ENCODE assay signal across 23 mouse cellular contexts in the genomic region with DNA sequence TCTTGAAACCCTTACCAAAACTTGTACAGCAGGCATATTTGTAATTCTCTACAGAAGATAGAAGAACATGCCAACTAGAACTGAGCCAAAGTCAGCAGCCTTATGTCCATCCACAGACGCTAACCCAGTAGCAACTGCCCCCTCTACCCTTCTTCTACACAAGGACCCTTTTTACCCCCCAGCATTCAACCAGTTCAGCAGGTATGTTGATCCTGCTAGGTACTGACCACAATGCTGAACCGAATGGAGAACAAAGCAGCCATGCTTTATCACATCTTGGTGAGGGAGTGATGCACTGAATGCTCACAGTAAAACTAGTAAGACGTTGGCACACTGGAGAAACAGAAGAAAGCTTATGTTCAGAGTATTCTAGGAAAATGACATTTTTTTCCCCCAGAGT. TPM values are rescaled to one million over a fixed set of nuclear protein-coding genes. Genes with fewer than 3 reads are reported as not detected.
A peak's percentile ranks its signal among the peaks of the same experiment; 100 is the strongest.
DNase-seq lines count a peak whose midpoint lies in the region; ATAC-seq and TF ChIP-seq lines count a peak whose summit lies in the region.
"Had no signal": no experiment of that assay in that cellular context is flagged by ENCODE, and none has a peak within 500 bp of the region (broad histone marks: within the 10 kb centered on the region; RNA-seq: fewer than 3 reads in every experiment).

No protein-coding gene starts in this region.

- no peak overlapping the region for H3K4me2 ChIP-seq in intestine, embryonic 14.5 days (ENCODE audit: low read length)
- H3K4me2 ChIP-seq in intestine, embryonic 16.5 days (ENCODE audit: low read depth, low read length), result no peak overlapping the region
- no peak overlapping the region for H3K4me2 ChIP-seq in liver, embryonic 13.5 days
- no peak overlapping the region for H3K4me2 ChIP-seq in liver, postnatal 0 days (ENCODE audit: low read depth, low read length)
- H3K4me2 ChIP-seq: embryonic facial prominence, embryonic 12.5 days; forebrain, embryonic 13.5 days had no signal

- H3K9me3 ChIP-seq in intestine, embryonic 14.5 days (ENCODE audit: control insufficient read depth, low read length), result no peaks in the 10 kb centered on the region
- no peaks in the 10 kb centered on the region for H3K9me3 ChIP-seq in intestine, embryonic 16.5 days (ENCODE audit: control insufficient read depth, low read length)
- H3K9me3 ChIP-seq in liver, embryonic 13.5 days (replicated peaks), result no peaks in the 10 kb centered on the region
- H3K9me3 ChIP-seq in liver, postnatal 0 days (ENCODE audit: low read length), result no peaks in the 10 kb centered on the region
- no peaks in the 10 kb centered on the region for H3K9me3 ChIP-seq in limb, embryonic 10.5 days (replicated peaks)
- H3K9me3 ChIP-seq: embryonic facial prominence, embryonic 10.5 days; embryonic facial prominence, embryonic 12.5 days; forebrain, embryonic 13.5 days; G1E had no signal

- no peak for ATAC-seq in intestine, embryonic 14.5 days (replicated peaks; ENCODE audit: low FRiP score, low TSS enrichment, low read depth)
- no peak for ATAC-seq in intestine, embryonic 16.5 days
- no peak for ATAC-seq in liver, embryonic 13.5 days (ENCODE audit: low read depth)
- no peak for ATAC-seq in liver, postnatal 0 days
- ATAC-seq: activated CD4-positive, CD25-positive, alpha-beta regulatory T cell, adult 4 months; CD4-positive, CD25-positive, alpha-beta regulatory T cell, adult 4 months; forebrain, embryonic 13.5 days; Patski had no signal

- TF ChIP-seq EP300 in liver, postnatal 0 days (IDR thresholded peaks at IDR 0.05; ENCODE audit: low read depth), result no peak

- H3K4me3 ChIP-seq in intestine, embryonic 14.5 days (ENCODE audit: low read depth, low read length), result no peak overlapping the region
- no peak overlapping the region for H3K4me3 ChIP-seq in intestine, embryonic 16.5 days (ENCODE audit: low read length)
- no peak overlapping the region for H3K4me3 ChIP-seq in liver, embryonic 13.5 days (replicated peaks)
- no peak overlapping the region for H3K4me3 ChIP-seq in liver, postnatal 0 days (ENCODE audit: low read depth, low read length)
- H3K4me3 ChIP-seq in limb, embryonic 10.5 days, result no peak overlapping the region
- H3K4me3 ChIP-seq: embryonic facial prominence, embryonic 10.5 days; embryonic facial prominence, embryonic 12.5 days; forebrain, embryonic 13.5 days had no signal

- H3K27me3 ChIP-seq in intestine, embryonic 14.5 days (replicated peaks; ENCODE audit: control insufficient read depth, insufficient read depth, low read length), result peaks cover 12% of the 10 kb centered on the region
- 0 out of 2 replicates have a peak, but pooled peaks cover 5% of the 10 kb centered on the region for H3K27me3 ChIP-seq in intestine, embryonic 16.5 days (replicated peaks; ENCODE audit: control insufficient read depth, insufficient read depth, low read length)
- H3K27me3 ChIP-seq in liver, embryonic 13.5 days, result no peaks in the 10 kb centered on the region
- no peaks in the 10 kb centered on the region for H3K27me3 ChIP-seq in liver, postnatal 0 days (ENCODE audit: insufficient read depth, low read length)
- H3K27me3 ChIP-seq in limb, embryonic 10.5 days (ENCODE audit: low read depth, poor library complexity, severe bottlenecking), result peaks cover 28% of the 10 kb centered on the region
- H3K27me3 ChIP-seq: Patski had no signal

- DNase-seq in heart, adult 11 months, result peak; percentile 54
- no peak for DNase-seq in heart, postnatal 14 days
- DNase-seq in intestine, embryonic 14.5 days (ENCODE audit: low spot score), result peak; percentile 6
- DNase-seq in liver, embryonic 13.5 days, result no peak
- DNase-seq in liver, postnatal 0 days, result no peak
- peak; percentile 19 for DNase-seq in limb, embryonic 10.5 days (ENCODE audit: low spot score)
- DNase-seq: adrenal gland, adult 8-10 months; adrenal gland, postnatal 14 days; adrenal gland, postnatal 36 days; B cell, adult 2 months; cerebellum, adult 11-12 months; cerebellum, adult 2 months; cerebellum, adult 9-10 months; cerebellum, postnatal 10 days; cerebellum, postnatal 25 days had no signal

- H3K4me1 ChIP-seq in intestine, embryonic 14.5 days (replicated peaks; ENCODE audit: control insufficient read depth, insufficient read depth, low read length), result no peaks in the 10 kb centered on the region
- H3K4me1 ChIP-seq in intestine, embryonic 16.5 days (ENCODE audit: control insufficient read depth, insufficient read depth, low read length), result no peaks in the 10 kb centered on the region
- H3K4me1 ChIP-seq in liver, embryonic 13.5 days (replicated peaks), result peaks cover 41% of the 10 kb centered on the region
- peaks cover 24% of the 10 kb centered on the region for H3K4me1 ChIP-seq in liver, postnatal 0 days (ENCODE audit: insufficient read depth)
- 0 out of 2 replicates have a peak, but pooled peaks cover 2% of the 10 kb centered on the region for H3K4me1 ChIP-seq in limb, embryonic 10.5 days
- H3K4me1 ChIP-seq: embryonic facial prominence, embryonic 12.5 days; forebrain, embryonic 13.5 days had no signal

- no peak overlapping the region for H3K9ac ChIP-seq in intestine, embryonic 14.5 days (ENCODE audit: low read length)
- no peak overlapping the region for H3K9ac ChIP-seq in intestine, embryonic 16.5 days (ENCODE audit: low read depth, low read length)
- no peak overlapping the region for H3K9ac ChIP-seq in liver, embryonic 13.5 days
- H3K9ac ChIP-seq in liver, postnatal 0 days (replicated peaks), result no peak overlapping the region
- H3K9ac ChIP-seq: embryonic facial prominence, embryonic 12.5 days; forebrain, embryonic 13.5 days had no signal

- no peak for TF ChIP-seq CTCF in liver, postnatal 0 days (IDR thresholded peaks at IDR 0.05; ENCODE audit: low read depth)

- H3K36me3 ChIP-seq in intestine, embryonic 14.5 days (ENCODE audit: control insufficient read depth, insufficient read depth, low read length), result peaks cover 21% of the 10 kb centered on the region
- peaks cover 8% of the 10 kb centered on the region for H3K36me3 ChIP-seq in intestine, embryonic 16.5 days (ENCODE audit: control insufficient read depth, insufficient read depth, low read length)
- peaks cover 38% of the 10 kb centered on the region for H3K36me3 ChIP-seq in liver, embryonic 13.5 days
- peaks cover 18% of the 10 kb centered on the region for H3K36me3 ChIP-seq in liver, postnatal 0 days (replicated peaks; ENCODE audit: insufficient read depth, low read length)
- peaks cover 38% of the 10 kb centered on the region for H3K36me3 ChIP-seq in limb, embryonic 10.5 days

- H3K27ac ChIP-seq in intestine, embryonic 14.5 days (ENCODE audit: low read depth), result no peak overlapping the region
- no peak overlapping the region for H3K27ac ChIP-seq in intestine, embryonic 16.5 days (ENCODE audit: low read length)
- peak overlapping the region; percentile 25; the same call in 1 of the 2 replicates for H3K27ac ChIP-seq in liver, embryonic 13.5 days
- H3K27ac ChIP-seq in liver, postnatal 0 days (ENCODE audit: low read depth), result no peak overlapping the region
- no peak overlapping the region for H3K27ac ChIP-seq in limb, embryonic 10.5 days
- H3K27ac ChIP-seq: embryonic facial prominence, embryonic 10.5 days; embryonic facial prominence, embryonic 12.5 days; forebrain, embryonic 13.5 days had no signal

- 86% methylated on average over 3 of the region's 3 CpGs for WGBS in intestine, embryonic 14.5 days
- 83% methylated on average over 3 of the region's 3 CpGs for WGBS in intestine, embryonic 16.5 days
- 79% methylated on average over 3 of the region's 3 CpGs for WGBS in liver, embryonic 13.5 days (ENCODE audit: insufficient replicate concordance)
- 68% methylated on average over 3 of the region's 3 CpGs for WGBS in liver, postnatal 0 days (ENCODE audit: insufficient replicate concordance)
- WGBS in limb, embryonic 10.5 days, result 81% methylated on average over 3 of the region's 3 CpGs

- intact Hi-C loops in heart, postnatal 14 days (cut with DNase I), result no loop called here

RNA-seq across cellular contexts. Expression of a gene that starts 10.6 kb away (rescaled TPM):
- total RNA-seq in heart, postnatal 14 days (2021), result 1 to 10 TPM; 4.9 to 6.3 TPM
- 0.96 and 1.1 TPM in 2 replicates for polyA plus RNA-seq in intestine, embryonic 14.5 days (2014; fragmentation: Nextera tagmentation; extraction: Ambion mirVana)
- polyA plus RNA-seq in intestine, embryonic 16.5 days (2015; fragmentation: Nextera tagmentation; extraction: Ambion mirVana), result 0.38 and 0.70 TPM in 2 replicates
- 29.3 and 31.5 TPM in 2 replicates for polyA plus RNA-seq in liver, embryonic 13.5 days (2015; fragmentation: Nextera tagmentation; extraction: Ambion mirVana)
- polyA plus RNA-seq in liver, postnatal 0 days (2015; fragmentation: Nextera tagmentation; extraction: Ambion mirVana), result 8.3 and 8.9 TPM in 2 replicates
- 1.7 TPM in 2 replicates for polyA plus RNA-seq in limb, embryonic 10.5 days (2016; fragmentation: Nextera tagmentation; extraction: Ambion mirVana)
- polyA plus RNA-seq: activated CD4-positive, CD25-positive, alpha-beta regulatory T cell, adult 4 months; CD4-positive, CD25-positive, alpha-beta regulatory T cell, adult 4 months had no signal

RNA-seq across cellular contexts. Expression of a gene that starts 42.9 kb away (rescaled TPM):
- 1 to 10 TPM in 1 of 2 experiments, under 1 TPM in 1; 0.88 to 2.0 TPM for total RNA-seq in heart, postnatal 14 days (2021)
- 41.8 and 50.5 TPM in 2 replicates for polyA plus RNA-seq in intestine, embryonic 14.5 days (2014; fragmentation: Nextera tagmentation; extraction: Ambion mirVana)
- polyA plus RNA-seq in intestine, embryonic 16.5 days (2015; fragmentation: Nextera tagmentation; extraction: Ambion mirVana), result 256 and 335 TPM in 2 replicates
- polyA plus RNA-seq in liver, embryonic 13.5 days (2015; fragmentation: Nextera tagmentation; extraction: Ambion mirVana), result 21.2 and 23.7 TPM in 2 replicates
- 18.6 and 22.2 TPM in 2 replicates for polyA plus RNA-seq in liver, postnatal 0 days (2015; fragmentation: Nextera tagmentation; extraction: Ambion mirVana)
- 6.8 and 9.0 TPM in 2 replicates for polyA plus RNA-seq in limb, embryonic 10.5 days (2016; fragmentation: Nextera tagmentation; extraction: Ambion mirVana)
- total RNA-seq: adrenal gland, postnatal 36 days had no signal

RNA-seq across cellular contexts. Expression of a gene that starts 45.7 kb away (rescaled TPM):
- total RNA-seq in heart, postnatal 14 days (2021), result 1 to 10 TPM in 1 of 2 experiments, under 1 TPM in 1; 0.67 to 1.5 TPM
- 17.6 and 18.1 TPM in 2 replicates for polyA plus RNA-seq in intestine, embryonic 14.5 days (2014; fragmentation: Nextera tagmentation; extraction: Ambion mirVana)
- 7.2 TPM in 2 replicates for polyA plus RNA-seq in intestine, embryonic 16.5 days (2015; fragmentation: Nextera tagmentation; extraction: Ambion mirVana)
- polyA plus RNA-seq in liver, embryonic 13.5 days (2015; fragmentation: Nextera tagmentation; extraction: Ambion mirVana), result 8.3 and 11.8 TPM in 2 replicates
- 3.3 and 3.4 TPM in 2 replicates for polyA plus RNA-seq in liver, postnatal 0 days (2015; fragmentation: Nextera tagmentation; extraction: Ambion mirVana)
- polyA plus RNA-seq in limb, embryonic 10.5 days (2016; fragmentation: Nextera tagmentation; extraction: Ambion mirVana), result 16.9 and 19.8 TPM in 2 replicates

RNA-seq across cellular contexts. Expression of a gene that starts 58.6 kb away (rescaled TPM):
- total RNA-seq in heart, postnatal 14 days (2021), result 10 to 100 TPM; 43.7 to 46.9 TPM
- polyA plus RNA-seq in intestine, embryonic 14.5 days (2014; fragmentation: Nextera tagmentation; extraction: Ambion mirVana), result 98.0 and 98.9 TPM in 2 replicates
- 134 and 153 TPM in 2 replicates for polyA plus RNA-seq in intestine, embryonic 16.5 days (2015; fragmentation: Nextera tagmentation; extraction: Ambion mirVana)
- polyA plus RNA-seq in liver, embryonic 13.5 days (2015; fragmentation: Nextera tagmentation; extraction: Ambion mirVana), result 72.8 and 90.4 TPM in 2 replicates
- 59.9 and 67.8 TPM in 2 replicates for polyA plus RNA-seq in liver, postnatal 0 days (2015; fragmentation: Nextera tagmentation; extraction: Ambion mirVana)
- polyA plus RNA-seq in limb, embryonic 10.5 days (2016; fragmentation: Nextera tagmentation; extraction: Ambion mirVana), result 61.3 and 69.6 TPM in 2 replicates

Comparison
In these comparisons a context has a peak if more than half of its experiments do, and no peak if none do; other contexts are left out.
1. DNase-seq: peak in heart, adult 11 months (single experiment), intestine, embryonic 14.5 days (single experiment) and limb, embryonic 10.5 days (single experiment); none in heart, postnatal 14 days (0 of 2), liver, embryonic 13.5 days (single experiment) and liver, postnatal 0 days (single experiment).